In the genomic region with DNA sequence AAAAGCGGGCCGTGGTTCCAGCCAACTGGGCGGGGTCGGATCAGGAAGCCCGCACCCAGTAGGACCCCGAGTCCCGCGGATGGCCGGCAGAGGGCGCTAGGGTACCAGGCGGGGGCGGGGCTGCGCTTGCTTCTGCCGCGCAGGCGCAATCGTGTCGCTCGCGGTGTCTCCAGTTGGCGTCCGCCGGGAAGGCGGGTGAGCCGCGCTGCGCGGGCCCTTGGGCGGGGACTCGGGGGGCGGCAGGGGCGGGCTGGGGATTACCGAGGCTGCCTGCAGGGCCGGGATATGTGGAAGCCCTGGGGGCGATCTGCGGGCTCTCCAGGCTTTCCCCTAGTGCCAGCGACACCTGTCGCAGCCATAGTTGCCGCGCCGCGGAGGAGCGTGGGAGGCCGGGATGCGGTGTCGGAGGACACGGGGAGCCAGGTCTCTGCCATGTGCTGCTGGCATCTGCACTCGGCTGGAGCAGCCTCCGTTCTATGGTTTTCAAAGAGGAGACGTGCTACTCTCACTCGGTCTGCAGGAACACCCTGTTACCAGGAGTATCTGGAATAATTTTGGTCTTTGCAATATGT, we compare ENCODE assay signal across 8 mouse cellular contexts. TPM values are rescaled to one million over a fixed set of nuclear protein-coding genes. Genes with fewer than 3 reads are reported as not detected.
A peak's percentile ranks its signal among the peaks of the same experiment; 100 is the strongest.
DNase-seq lines count a peak whose midpoint lies in the region; ATAC-seq lines count a peak whose summit lies in the region.

A gene (plus strand): TSS at position 143 of the 572 bp plus-strand sequence.

- H3K4me3 ChIP-seq in megakaryocyte, embryonic 14.5 days (replicated peaks) = peak within 1 kb of the TSS; percentile 99

- peak; percentile 96 for DNase-seq in ZHBTc4 (ENCODE audit: low read depth, low spot score)
- peak; percentile 93 for DNase-seq in gastrocnemius, adult 8-10 months (ENCODE audit: low spot score in 2 of 2)
- DNase-seq in hindlimb bud, embryonic 11.5 days (ENCODE audit: extremely low spot score, low read depth, low spot score) = peak; percentile 50
- DNase-seq in left cerebral cortex, adult 8-10 months (ENCODE audit: low spot score in 2 of 2) = peak; percentile 88 to 96
- DNase-seq in right cerebral cortex, postnatal 10 days (ENCODE audit: low spot score in 2 of 2) = peak; percentile 95 to 96
- DNase-seq in urinary bladder, postnatal 36 days (ENCODE audit: low spot score in 2 of 2) = peak; percentile 97 to 98

- peaks cover 3% of the 10 kb centered on the region for H3K36me3 ChIP-seq in megakaryocyte, embryonic 14.5 days (replicated peaks; ENCODE audit: low read length)

- ATAC-seq in common myeloid progenitor, adult 5-6 weeks (replicated peaks; ENCODE audit: low read depth, poor library complexity, severe bottlenecking) = peak; percentile 79

- H3K9me3 ChIP-seq in megakaryocyte, embryonic 14.5 days = no peaks in the 10 kb centered on the region

- peaks cover 89% of the 10 kb centered on the region for H3K4me1 ChIP-seq in megakaryocyte, embryonic 14.5 days

- no peaks in the 10 kb centered on the region for H3K27me3 ChIP-seq in megakaryocyte, embryonic 14.5 days (replicated peaks)

RNA-seq across cellular contexts. Expression of the gene that starts here (rescaled TPM):
- total RNA-seq in common myeloid progenitor, adult 5-6 weeks (2017) = 26.8 and 55.2 TPM in 2 replicates
- total RNA-seq in gastrocnemius, adult 8-10 months (2022) = 10 to 100 TPM; 15.7 to 22.0 (median 19.6) TPM
- total RNA-seq in left cerebral cortex, adult 8-10 months (2022) = 10 to 100 TPM; 29.1 to 37.1 (median 31.8) TPM
- 62.0 and 120 TPM in 2 replicates for polyA plus RNA-seq in megakaryocyte, embryonic 14.5 days (2012; ENCODE audit: insufficient read depth, low replicate concordance)

Comparison
In these comparisons a context has a peak if more than half of its experiments do, and no peak if none do; other contexts are left out.
1. Peak in every context shown above with its lines: DNase-seq, ATAC-seq and H3K4me3 ChIP-seq.